Mouse (Mus musculus): ENCODE measurements around the gene Bscl2.
A peak's percentile ranks its signal among the peaks of the same experiment; 100 is the strongest.
"Not testable (repeated sequence)": the region's sequence is repeated elsewhere in the genome, so short reads cannot be mapped to it uniquely, and the experiment has no call there.

The Bscl2 gene

DNA sequence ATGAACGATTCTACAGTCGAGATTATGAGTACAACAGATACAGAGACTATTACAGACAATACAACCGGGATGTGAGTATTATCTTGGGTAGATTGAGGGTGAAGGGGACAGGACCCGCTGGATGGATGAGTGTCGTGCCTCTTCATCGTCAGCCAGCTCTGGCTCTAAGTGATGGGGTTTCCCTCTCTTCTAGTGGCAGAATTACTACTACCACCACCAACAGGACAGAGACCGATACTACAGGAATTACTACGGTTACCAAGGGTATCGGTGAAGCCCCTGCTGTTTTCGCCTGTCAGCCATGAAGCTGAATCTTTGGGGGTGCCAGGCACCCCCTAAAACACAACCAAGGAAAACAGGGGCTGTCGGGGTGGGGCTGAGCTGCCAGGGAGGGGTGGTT, 6.0 kb upstream of the Bscl2 start:
- DNase-seq: no peak

DNA sequence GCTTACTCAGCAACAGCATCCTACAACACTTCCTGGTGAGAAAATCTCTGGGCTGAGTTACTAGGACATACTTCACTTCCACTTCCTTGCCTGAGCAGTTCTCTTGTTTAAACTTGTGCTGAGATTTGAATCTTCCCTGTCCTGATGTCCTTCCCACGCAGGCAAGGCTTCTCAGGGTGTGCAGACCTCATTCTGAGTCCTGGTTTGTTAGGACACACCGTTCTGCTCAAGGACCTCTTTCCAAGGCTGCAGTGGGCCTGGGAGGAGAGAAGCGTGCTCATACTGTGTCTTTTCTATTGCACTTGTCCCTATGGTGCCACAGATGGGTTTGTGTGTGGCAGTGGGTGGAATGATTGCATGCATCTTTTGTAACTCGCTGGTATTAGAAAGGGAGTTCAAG, 4.3 kb upstream of the Bscl2 start:
- DNase-seq: no peak

DNA sequence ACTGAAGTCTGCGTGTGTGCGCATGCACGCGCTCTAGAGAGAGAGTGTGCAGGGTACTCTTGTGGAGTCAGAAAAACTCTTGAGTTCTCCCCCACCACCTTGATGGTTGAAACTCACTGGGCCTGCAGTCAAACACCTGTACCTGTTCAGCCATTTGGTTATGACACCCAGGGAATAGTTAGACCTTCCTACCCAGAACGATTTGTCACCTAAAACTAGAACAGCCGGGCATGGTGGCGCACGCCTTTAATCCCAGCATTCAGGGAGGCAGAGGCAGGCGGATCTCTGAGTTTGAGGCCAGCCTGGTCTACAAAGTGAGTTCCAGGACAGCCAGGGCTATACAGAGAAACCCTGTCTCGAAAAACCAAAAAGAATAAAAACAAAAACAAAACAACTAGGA, 940 bp upstream of the Bscl2 start:
- DNase-seq: not testable (repeated sequence)

DNA sequence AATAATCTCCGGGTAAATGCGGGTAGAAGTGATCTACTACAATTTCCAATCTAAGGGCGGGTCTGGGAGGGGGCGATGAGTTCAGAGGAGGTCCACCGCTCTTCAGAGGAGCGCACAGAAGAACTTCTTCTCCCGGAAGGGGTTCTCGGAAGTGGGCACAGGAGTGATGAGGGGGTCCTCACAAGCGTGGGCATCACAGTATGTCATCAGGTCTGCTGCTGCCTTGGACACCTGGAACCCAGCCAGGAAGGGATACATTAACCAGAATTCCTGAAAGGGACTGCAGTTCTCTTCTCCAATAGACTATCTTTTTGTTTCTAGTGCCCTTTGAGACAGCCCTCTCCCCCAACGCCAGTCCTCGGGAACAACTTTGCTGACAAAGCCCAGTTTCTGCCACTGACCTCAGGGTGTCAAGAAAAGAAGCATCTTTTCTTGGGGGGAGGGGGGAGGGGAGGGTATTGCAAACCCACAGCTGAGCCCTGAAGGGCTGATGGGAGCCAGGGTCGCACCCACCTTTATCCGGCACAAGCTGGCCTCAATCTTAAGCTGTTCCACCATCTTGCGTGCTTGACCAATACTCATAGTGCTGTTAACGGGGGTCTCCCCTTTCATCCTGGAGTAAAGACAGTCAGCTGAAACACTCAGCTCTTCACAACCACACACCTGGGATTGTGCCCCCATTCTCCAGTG, 919 bp downstream of the Bscl2 start:
- DNase-seq: peak; percentile 65

DNA sequence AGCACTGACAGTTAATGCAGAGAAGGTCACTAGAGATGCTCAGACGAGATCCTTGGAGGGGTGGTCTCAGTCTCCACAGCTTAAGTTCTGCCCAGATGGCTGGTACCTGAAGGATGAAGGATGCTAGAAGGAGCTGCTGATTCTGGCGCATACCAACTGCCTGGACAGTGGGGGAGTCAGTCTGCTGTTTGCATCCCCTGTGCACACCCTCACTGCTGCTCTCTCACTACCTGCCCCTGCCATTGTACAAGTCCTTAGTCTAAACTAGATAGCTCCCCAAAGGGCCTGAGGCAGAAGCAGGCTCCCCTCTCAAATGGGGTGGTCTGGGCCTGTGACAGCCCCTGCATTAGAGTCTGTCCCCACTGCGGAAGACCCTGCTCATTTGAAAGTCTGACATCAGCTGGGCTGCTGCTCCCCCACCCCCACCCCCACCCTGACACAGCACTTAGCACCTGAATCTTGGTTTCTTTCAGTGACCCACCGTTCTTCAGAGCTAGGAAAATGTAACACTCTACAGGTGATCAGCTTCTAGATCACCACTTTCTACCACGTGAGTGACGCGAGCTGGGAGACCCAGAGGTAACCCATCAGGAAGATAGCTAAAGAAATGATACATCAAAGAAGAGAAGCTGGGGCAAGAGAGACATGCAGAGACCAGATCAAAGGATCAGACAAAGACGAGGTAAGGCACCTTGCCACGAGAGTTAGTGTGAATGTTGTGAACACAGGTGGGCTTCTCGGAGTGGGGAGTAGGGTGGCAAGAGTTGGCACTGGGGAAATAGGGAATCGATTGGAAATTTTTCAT, 2.0 kb downstream of the Bscl2 start, which contains the start of gene Gng3:
TSS of gene Gng3 (minus strand) at position 92 of the 805 bp plus-strand sequence.
- DNase-seq: peak; percentile 78

DNA sequence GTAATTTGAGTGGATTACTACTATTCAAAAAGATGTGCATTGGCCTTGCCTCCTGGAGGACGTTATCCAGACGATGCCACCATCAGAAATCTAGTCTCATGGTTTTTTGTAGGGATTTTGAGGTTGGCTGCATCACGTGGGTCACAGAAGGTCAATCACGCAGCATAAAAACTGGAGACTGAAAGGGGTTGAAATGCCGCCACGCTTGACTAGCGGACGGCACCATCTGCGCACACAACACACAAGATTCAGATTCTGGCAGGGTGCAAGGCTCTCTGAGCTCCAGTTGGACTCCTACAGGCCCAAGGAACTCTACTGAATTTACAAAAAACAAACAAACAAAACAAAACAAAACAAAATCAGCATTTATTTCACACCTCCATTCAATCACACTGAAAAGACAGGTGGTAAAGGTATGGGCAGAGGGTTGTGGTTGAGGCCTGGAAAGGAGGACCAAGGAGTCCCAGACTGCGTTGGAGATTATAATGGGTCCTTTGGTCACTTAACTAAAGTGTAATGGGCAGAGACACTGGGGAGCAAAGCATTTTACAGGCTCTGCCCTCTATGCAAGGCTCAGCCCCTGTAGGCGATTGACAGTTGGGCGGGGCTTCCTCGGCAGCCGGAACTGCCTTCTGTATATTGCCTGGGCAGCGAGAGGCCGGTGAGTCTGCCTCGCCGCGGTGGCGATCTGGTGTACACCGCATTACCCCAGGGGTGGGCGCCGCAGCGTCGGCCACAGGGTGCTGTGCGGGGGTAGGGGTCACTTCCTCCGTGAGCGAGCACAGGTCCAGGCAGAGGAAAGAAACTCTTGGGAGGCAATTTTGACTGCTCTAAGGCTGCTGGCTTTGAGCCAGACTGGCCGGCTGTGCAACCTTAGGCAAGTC, 2.9 kb downstream of the Bscl2 start:
- peak; percentile 65 for DNase-seq

DNA sequence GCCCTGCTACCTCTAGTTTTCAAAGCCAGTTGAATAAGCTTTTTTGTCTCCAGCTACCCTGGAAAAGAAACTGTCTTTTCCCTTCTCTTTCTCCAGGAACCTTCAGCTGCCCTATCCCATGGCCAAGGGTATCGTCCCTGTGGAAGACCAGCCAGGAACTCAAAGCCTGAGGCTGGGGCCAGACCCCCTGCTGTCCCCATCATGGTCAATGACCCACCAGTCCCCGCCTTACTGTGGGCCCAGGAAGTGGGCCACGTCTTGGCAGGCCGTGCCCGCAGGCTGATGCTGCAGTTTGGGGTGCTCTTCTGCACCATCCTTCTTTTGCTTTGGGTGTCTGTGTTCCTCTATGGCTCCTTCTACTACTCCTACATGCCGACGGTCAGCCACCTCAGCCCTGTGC, 3.7 kb downstream of the Bscl2 start:
- no peak for DNase-seq

DNA sequence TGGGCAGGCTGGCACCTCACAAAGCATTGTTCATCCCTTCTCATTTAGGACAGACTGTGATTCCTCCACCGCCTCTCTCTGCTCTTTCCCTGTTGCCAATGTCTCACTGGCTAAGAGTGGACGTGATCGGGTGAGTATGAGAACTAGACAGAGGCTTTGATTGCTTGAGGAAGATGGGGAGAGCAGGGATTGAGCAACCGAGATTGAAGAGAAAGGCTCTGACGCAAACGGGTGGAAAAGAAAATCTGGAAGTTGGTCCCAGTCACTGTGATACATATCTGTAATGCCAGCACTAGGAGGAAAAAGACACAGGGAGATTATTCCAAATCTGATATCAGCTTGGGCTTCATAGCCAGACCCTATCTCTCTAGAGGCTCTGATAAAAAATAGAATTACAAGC, 5.7 kb downstream of the Bscl2 start:
- no peak for DNase-seq

DNA sequence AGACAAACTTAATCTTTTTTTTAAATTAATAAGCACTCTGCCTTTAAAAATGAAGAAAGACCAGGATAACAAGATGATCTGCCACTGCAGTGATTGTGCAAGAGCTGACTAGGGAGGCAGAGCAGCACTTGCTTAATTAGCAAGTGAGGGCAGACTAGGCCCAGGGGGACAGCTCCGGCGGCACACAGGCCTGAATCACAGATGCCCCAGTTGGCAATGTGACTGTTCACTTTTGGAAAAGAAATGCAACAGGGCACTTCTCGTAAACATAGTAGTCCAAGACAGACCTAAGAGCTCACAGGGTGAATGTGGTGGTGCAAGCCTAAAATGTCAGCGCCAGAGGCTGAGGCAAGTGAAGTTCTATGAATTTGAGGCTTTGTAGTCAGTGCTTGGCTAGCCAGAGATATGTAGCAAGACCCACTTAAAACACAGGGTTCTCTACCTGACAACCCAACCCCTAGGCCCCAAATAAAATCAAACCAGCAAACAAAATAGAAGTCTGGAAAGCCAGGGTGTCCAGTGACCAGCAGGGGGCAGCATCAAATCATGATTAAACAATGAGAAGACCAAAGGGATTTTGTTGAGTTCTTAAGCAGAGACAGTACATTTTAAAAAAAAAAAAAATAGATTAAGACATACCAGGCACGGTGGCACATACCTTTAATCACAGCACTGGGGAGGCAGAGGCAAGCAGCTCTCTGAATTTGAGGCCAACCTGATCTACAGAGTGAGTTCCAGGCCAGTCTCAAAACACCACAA, 7.3 kb downstream of the Bscl2 start:
- peak; percentile 87 for DNase-seq

DNA sequence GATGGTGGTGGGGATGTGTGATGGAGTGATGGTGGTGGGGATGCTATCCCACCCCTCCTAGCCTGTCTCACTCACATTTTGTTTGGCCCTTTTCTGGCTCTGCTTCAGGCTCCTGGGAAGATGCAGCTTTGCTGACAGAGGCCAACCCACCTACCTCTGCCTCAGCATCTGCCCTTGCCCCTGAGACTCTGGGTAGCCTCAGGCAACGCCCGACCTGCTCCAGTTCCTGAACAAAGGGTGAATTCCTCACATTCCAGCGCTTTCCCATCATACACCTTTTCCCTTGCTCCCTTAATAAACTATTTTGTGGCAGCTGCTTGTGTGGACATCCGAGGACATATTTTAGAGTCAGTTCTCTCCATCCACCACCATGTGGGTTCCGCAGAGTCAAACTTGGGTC, 11.1 kb downstream of the Bscl2 start:
- no peak for DNase-seq

DNA sequence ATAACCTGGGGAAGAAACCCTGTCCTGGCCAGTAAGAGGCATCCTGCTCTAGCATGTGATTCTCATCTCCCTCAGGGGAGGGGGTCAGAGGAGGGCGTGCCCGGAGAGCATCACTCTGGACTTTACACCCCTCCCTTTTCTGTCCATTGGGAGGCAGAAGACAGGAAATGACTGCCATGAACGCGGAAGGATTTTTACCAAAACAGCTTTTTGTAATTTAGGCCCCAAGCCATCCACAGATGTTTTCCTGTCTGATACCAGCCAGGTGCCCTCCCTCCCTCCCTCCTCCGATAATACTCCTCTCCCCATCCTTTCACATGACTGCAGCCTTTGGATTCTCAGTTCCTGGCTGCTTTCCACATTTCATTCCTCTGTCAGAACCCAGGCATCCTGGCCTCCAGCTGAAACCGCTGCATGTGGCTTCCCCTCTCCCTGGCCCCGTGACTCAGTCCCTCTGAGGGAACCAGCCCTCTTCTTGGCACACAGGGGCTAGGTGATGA, 13.2 kb downstream of the Bscl2 start, which contains the start of gene Lrrn4cl:
TSS of gene Lrrn4cl (plus strand) at position 367 of the 500 bp plus-strand sequence.
- DNase-seq: no peak

DNA sequence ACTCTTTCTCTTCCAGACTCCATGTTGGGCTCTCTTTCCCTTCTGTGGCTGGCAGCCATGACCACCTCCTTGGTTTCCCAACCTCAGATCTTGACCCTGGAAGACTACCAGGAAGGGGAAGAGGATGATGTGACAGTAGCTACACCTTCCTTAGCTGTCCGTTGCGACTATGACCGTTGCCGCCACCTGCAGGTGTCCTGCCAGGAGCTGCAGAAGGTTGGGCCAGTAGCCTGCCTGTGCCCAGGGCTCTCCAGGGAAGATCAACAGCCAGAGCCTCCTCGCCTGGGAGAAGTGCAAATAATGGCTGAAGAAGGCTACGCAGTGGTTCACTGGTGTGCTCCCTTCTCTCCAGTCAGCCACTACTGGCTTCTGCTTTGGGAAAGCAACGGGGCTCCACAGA, 14.4 kb downstream of the Bscl2 start:
- no peak for DNase-seq

DNA sequence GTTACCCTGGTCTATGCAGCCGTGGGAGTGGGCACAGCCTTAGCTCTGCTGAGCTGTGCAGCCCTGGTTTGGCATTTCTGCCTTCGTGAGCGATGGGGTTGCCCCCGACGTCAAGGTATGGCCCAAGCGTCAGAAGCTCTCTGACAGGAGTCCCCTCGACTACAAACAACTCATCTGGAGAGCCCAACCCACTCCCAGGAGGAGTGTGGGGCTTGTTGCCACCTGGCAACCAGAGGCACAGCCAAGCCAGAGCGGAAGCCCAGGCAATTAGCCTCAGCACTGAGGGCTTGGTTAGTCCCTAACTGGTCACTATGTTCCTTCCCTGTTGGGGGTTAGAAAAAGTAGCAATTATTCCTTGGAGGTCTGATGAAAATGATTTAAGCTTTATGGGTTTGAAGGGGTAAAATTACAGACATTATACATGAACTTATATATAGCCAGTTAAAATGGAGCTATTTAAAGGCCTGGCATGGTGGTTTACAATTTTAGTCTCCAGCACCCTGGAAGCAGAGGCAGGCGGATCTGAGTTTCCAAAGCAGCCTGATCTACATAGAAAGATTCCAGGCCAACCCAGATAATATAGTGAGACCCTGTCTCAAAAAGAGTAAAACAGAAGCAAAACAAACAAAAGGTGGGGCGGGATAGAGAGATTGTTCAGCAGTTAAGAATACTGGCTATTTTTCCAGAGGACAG, 15.1 kb downstream of the Bscl2 start:
- DNase-seq: no peak

DNA sequence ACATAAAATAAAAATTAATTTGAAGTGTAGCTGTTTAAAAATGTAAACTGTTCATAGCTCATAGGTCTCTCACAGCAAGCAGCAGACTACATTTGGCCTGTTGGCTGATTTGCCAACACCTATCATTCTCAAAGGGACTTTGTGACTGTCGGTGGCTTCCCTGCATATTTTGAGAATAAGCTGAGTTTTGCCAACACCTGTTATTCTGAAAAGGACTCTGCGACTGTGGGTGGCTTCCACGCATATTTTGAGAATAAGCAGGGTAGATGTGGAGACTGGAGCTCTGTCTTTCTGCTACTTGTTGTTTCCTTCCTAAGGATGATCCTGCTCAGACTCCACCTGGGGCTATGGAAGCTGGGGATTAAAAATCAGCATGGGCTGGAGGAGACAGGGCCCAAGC, 15.8 kb downstream of the Bscl2 start:
- DNase-seq: no peak

DNA sequence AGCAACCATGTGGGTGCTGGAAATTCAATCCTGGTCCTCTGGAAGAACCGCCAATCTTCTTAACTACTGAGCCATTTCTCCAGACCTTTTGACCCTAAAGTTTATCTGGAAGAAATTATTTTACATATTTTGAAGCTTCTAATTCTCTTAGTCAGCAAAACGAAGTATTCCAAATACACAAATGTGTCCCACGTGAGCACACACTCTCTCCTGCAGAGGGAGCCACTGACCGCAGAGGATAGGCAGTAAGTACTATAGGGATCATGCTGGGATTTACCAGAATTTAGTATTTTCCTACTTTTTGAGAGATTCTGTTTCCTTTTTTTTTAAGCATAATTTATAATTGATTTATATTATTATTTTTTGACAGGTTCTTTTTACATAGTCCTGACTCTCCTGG, 20.4 kb downstream of the Bscl2 start:
- DNase-seq: peak; percentile 58

DNA sequence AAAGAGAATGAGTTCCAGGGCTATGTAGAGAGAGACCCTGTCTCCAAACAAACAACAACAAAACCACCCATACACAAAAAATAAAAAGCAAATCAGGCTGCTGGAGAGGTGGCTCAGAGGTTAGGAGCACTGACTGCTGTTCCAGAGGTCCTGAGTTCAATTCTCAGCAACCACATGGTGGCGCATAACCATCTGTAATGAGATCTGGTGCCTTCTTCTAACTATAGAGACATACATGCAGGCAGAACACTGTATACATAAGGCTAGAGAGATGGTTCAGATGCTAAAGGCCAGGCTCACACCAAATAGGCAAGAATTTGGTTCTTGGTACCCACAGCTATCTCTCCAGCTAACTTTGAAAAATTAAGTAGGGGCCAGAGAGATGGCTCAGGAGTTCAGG, 21.8 kb downstream of the Bscl2 start:
- DNase-seq: no peak

DNA sequence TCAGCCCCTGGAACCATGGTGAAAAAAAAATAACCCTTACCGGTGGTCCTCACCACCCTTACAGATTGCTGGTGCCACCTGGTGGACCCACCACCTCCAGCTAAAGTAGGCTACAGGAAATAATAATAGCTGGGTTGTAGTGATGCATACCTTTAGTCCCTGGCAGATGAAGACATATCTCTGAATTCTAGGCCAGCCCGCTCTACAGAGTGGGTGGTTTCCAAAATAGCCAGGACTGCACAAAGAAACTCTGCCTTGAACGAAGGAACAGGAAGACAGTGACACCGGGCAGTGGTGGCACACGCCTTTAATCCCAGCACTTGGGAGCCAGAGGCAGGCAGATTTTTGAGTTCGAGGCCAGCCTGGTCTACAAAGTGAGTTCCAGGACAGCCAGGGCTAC, 27.0 kb downstream of the Bscl2 start:
- DNase-seq: no peak

DNA sequence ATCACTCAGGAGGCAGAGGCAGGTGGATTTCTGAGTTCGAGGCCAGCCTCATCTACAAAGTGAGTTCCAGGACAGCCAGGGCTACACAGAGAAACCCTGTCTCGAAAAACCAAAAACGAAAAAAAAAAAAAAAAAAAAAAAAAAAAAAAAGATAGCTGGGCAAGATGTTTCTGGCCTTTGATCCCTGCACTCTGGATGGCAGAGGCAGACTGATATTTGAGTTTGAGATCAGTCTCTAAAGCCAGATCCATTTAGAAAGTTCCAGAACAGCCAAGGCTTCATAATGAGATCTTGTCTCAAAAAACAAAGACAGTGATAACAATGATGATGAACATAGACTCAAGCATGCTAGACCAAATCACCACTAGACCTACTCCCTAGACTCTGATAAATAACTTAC, 33.1 kb downstream of the Bscl2 start:
- DNase-seq: not testable (repeated sequence)

DNA sequence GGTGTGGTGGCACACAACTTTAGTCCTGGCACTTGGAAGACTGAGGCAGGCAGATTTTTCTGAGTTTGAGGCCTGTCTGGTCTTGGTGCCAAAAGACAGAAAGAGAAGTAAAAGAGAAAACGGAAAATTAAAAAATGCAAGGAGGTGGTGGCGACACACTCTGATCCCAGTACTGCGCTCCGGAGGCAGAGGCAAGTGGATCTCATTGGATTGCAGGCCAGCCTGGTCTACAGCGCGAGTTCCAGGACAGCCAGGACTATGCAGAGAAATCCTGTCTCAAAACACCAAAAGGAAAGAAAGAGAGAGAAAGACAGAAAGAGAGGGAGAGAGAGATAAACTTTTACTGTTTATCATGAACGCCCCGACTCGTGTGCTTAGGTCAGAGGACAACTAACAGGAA, 33.6 kb downstream of the Bscl2 start:
- DNase-seq: no peak

DNA sequence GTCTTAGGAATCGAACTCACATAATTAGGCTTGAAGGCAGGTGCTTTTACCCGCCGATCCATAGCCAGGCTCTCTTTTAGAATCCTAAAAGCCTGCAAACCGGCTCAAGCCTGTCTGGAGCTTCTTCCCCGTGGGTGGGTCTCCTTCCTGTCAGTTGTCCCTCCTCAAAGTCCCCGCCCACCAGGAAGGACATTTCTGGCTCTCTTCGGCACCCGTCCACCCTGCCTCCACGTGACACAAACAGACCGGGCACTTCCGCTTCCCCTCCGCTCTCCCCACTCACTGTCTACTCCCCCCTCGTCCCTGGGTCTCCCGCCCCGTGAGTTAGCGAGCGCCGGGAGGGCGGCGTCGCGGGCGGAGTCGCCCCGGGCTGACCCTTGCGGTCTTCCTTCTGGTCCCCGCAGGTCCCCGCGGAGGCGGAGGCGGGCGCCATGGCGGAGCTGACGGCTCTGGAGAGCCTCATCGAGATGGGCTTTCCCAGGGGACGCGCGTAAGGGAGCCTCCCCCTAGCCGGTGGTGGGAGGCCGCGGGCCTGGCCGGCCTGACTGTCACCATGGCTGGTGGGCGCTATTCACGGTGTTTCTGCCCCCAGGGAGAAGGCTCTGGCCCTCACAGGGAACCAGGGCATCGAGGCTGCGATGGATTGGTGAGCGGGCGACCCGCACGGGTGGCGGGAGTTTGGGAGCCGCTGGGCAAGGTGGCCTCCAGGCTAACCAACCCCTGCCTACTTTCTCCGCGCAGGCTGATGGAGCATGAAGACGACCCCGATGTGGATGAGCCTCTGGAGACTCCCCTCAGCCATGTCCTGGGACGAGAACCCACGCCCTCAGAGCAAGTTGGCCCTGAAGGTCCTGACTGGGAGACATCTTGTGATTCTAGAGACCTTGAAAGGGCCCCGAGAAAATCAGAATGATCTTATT, 34.3 kb downstream of the Bscl2 start, which contains the start of gene Ubxn1:
TSS of gene Ubxn1 (plus strand) at position 230 of the 920 bp plus-strand sequence.
- peak; percentile 93 for DNase-seq

Data from right cerebral cortex, postnatal 14 days (tissue).